In the genomic region with DNA sequence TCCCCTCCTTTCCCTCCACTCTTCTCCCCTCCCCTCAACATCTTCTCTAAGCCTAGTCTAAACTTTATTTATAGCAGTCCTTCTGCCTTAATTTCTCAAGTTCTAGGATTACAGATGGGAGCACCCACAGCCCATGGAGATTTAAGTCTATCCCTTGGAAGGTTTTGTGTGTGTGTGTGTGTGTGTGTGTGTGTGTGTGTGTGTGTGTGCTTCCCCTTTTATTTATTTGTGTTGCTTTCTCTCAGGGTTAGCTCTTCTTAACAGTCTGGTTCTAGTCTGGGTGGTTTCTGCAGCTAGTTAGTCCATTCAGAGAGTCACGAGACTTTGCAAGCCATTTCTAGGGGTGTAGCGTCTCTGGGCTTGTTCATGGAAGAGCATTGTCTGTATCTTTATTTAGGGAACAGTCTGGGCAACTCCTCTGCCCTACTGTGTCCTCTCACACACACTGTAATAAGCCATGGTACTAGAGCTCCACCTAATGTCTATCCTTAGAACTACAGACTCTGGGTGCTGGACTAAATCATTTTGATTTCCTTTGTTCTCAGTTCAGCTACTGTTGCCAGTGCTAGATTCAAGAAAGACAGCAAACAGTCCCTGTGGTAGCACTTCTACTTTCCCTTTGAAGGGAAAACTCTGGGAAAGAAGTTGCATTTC, we compare ENCODE assay signal across 8 mouse cellular contexts. TPM values are rescaled to one million over a fixed set of nuclear protein-coding genes. Genes with fewer than 3 reads are reported as not detected.
A peak's percentile ranks its signal among the peaks of the same experiment; 100 is the strongest.
DNase-seq lines count a peak whose midpoint lies in the region; ATAC-seq lines count a peak whose summit lies in the region.

No protein-coding gene starts in this region.

- 7% methylated on average over 2 of the region's 2 CpGs for WGBS in forebrain, embryonic 12.5 days
- WGBS in hindbrain, embryonic 12.5 days = 0% methylated on average over 2 of the region's 2 CpGs

- 0 out of 2 replicates have a peak, but pooled peaks cover 2% of the 10 kb centered on the region for H3K36me3 ChIP-seq in forebrain, embryonic 12.5 days (replicated peaks)
- no peaks in the 10 kb centered on the region for H3K36me3 ChIP-seq in hindbrain, embryonic 12.5 days

- no peaks in the 10 kb centered on the region for H3K27me3 ChIP-seq in forebrain, embryonic 12.5 days
- H3K27me3 ChIP-seq in hindbrain, embryonic 12.5 days = no peaks in the 10 kb centered on the region

- peak overlapping the region; percentile 43; the same call in 1 of the 2 replicates for H3K27ac ChIP-seq in forebrain, embryonic 12.5 days
- H3K27ac ChIP-seq in hindbrain, embryonic 12.5 days = peak overlapping the region; percentile 77

- peak; percentile 81 for DNase-seq in layer of hippocampus, adult 11-12 months (ENCODE audit: low spot score)
- no peak for DNase-seq in layer of hippocampus, postnatal 25 days (ENCODE audit: extremely low spot score in 1 of 2, low spot score in 1 of 2)
- peak; percentile 75 for DNase-seq in c-Kit-positive CD71-positive TER-119-negative erythroid progenitor cells, embryonic 14.5 days (ENCODE audit: low read depth)
- DNase-seq in layer of hippocampus, adult 9-11 months = peak; percentile 60
- DNase-seq in skeletal muscle tissue, adult 2 months (ENCODE audit: low read depth, low spot score) = peak; percentile 65

- no peak overlapping the region; the same call in 1 of the 2 replicates for H3K4me2 ChIP-seq in forebrain, embryonic 12.5 days
- no peak overlapping the region for H3K4me2 ChIP-seq in hindbrain, embryonic 12.5 days (replicated peaks)

- no peak overlapping the region for H3K4me3 ChIP-seq in forebrain, embryonic 12.5 days (replicated peaks)
- no peak overlapping the region for H3K4me3 ChIP-seq in hindbrain, embryonic 12.5 days

- ATAC-seq in forebrain, embryonic 12.5 days (ENCODE audit: low FRiP score) = peak; percentile 88
- peak; percentile 89 for ATAC-seq in hindbrain, embryonic 12.5 days (ENCODE audit: low FRiP score)
- ATAC-seq in megakaryocyte, adult 5-6 weeks (ENCODE audit: poor library complexity, severe bottlenecking) = peak; percentile 97

- peaks cover 13% of the 10 kb centered on the region for H3K4me1 ChIP-seq in forebrain, embryonic 12.5 days
- H3K4me1 ChIP-seq in hindbrain, embryonic 12.5 days = peaks cover 8% of the 10 kb centered on the region; the same call in 1 of the 2 replicates

- no peaks in the 10 kb centered on the region for H3K9me3 ChIP-seq in forebrain, embryonic 12.5 days
- no peaks in the 10 kb centered on the region for H3K9me3 ChIP-seq in hindbrain, embryonic 12.5 days (replicated peaks)

- H3K9ac ChIP-seq in forebrain, embryonic 12.5 days = no peak overlapping the region
- H3K9ac ChIP-seq in hindbrain, embryonic 12.5 days = no peak overlapping the region

RNA-seq across cellular contexts. Expression of gene Top2b, which starts 15.1 kb away (rescaled TPM):
- total RNA-seq in layer of hippocampus, postnatal 25 days (2021) = 10 to 100 TPM; 92.1 to 97.7 TPM
- polyA plus RNA-seq in forebrain, embryonic 12.5 days (2016; fragmentation: Nextera tagmentation; extraction: Ambion mirVana) = 195 and 207 TPM in 2 replicates
- 176 and 181 TPM in 2 replicates for polyA plus RNA-seq in hindbrain, embryonic 12.5 days (2016; fragmentation: Nextera tagmentation; extraction: Ambion mirVana)
- 99.8 and 125 TPM in 2 replicates for total RNA-seq in megakaryocyte, adult 5-6 weeks (2015)
- total RNA-seq in megakaryocyte, adult 5-6 weeks (2017) = 107 and 119 TPM in 2 replicates

Comparison
In these comparisons a context has a peak if more than half of its experiments do, and no peak if none do; other contexts are left out.
1. DNase-seq: peak in layer of hippocampus, adult 11-12 months (single experiment), c-Kit-positive CD71-positive TER-119-negative erythroid progenitor cells, embryonic 14.5 days (single experiment), layer of hippocampus, adult 9-11 months (single experiment) and skeletal muscle tissue, adult 2 months (single experiment); none in layer of hippocampus, postnatal 25 days (0 of 2).
2. Peak in every context shown above with its lines, with median percentiles within 50 percentile points of each other: ATAC-seq.